Mouse (Mus musculus) midbrain, embryonic 15.5 days (tissue): Measurements from ENCODE around the gene Cit. TPM values are rescaled to one million over a fixed set of nuclear protein-coding genes. Genes with fewer than 3 reads are reported as not detected.
A peak's percentile ranks its signal among the peaks of the same experiment; 100 is the strongest.

Source experiments
- ATAC-seq: fragments of 200-750 bp; cut with Nextera tagmentation; replicated peaks from 2 replicates; pipeline ENCODE4 v1.8.0; 2017; ENCODE audit warnings: moderate TSS enrichment
- H3K27ac ChIP-seq: fragments of 300-500 bp; sonication (generic); 2 replicates; pipeline ENCODE4 v1.5.1; 2015; ENCODE audit warnings: mild to moderate bottlenecking, inconsistent platforms
- H3K27me3 ChIP-seq: fragments of 300-500 bp; sonication (generic); replicated peaks from 2 replicates; pipeline ENCODE4 v1.6.1; 2015; ENCODE audit warnings: inconsistent platforms
- H3K36me3 ChIP-seq: fragments of 300-500 bp; sonication (generic); replicated peaks from 2 replicates; pipeline ENCODE4 v1.6.1; 2015; ENCODE audit warnings: inconsistent platforms
- H3K4me1 ChIP-seq: fragments of 300-500 bp; sonication (generic); 2 replicates; pipeline ENCODE4 v1.6.1; 2015; ENCODE audit warnings: inconsistent platforms
- H3K4me2 ChIP-seq: fragments of 300-500 bp; sonication (generic); 2 replicates; pipeline ENCODE4 v1.6.1; 2015; ENCODE audit warnings: inconsistent platforms, mild to moderate bottlenecking, moderate library complexity
- H3K4me3 ChIP-seq: fragments of 300-500 bp; sonication (generic); 2 replicates; pipeline ENCODE4 v1.5.1; 2015; ENCODE audit warnings: mild to moderate bottlenecking, inconsistent platforms
- H3K9ac ChIP-seq: fragments of 300-500 bp; sonication (generic); 2 replicates; pipeline ENCODE4 v1.6.1; 2015; ENCODE audit warnings: mild to moderate bottlenecking, inconsistent platforms
- H3K9me3 ChIP-seq: fragments of 300-500 bp; sonication (generic); 2 replicates; pipeline ENCODE4 v1.6.1; 2016; ENCODE audit warnings: inconsistent platforms
- WGBS: fragments of 180-500 bp; shearing (Covaris S2); methylation state at CpG from one replicate; pipeline ENCODE4 v1.1.7; 2015; ENCODE audit warnings: mixed read lengths; 5-methylcytosine and 5-hydroxymethylcytosine counted together
- polyA plus RNA-seq: library from polyadenylated mRNA; unstranded; fragments of >200 nt; fragmentation: Nextera tagmentation; extraction: Ambion mirVana; gene quantifications from 2 replicates; pipeline ENCODE4 v1.2.1, GENCODE M21; 2015

Gene Cit
- polyA plus RNA-seq, 1 experiment from 2014 or later: 25.8 TPM

DNA sequence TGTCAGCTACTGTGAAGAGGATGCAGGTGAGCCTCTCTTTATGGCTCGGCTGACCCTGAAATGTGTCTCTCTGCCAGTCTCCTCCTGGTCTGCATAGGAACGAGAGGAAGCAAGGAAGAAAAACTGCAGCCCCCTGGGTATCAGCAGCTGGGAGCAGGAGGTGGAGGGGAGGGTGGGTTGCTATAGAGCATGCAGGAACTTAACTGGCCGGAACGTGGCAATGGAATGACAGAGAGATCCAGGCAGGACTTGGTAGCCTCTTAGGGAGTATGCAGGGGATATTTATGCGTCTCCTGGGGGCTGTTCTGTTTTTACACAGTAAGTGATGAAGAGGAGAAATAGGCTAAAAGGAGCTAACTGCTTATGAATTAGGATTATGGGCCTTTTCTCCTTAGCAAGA lies 48.7 kb downstream of the Cit start:
- Histone ChIP-seq H3K27ac (no peak overlapping the region), H3K4me1 (no peaks in the 10 kb centered on the region), H3K4me3 (no peak overlapping the region), H3K9ac (no peak overlapping the region), H3K4me2 (no peak overlapping the region), H3K27me3 (no peaks in the 10 kb centered on the region), H3K36me3 (no peaks in the 10 kb centered on the region), H3K9me3 (no peaks in the 10 kb centered on the region)
- ATAC-seq: no peak
- 74% methylated on average over 5 of the region's 5 CpGs for WGBS

DNA sequence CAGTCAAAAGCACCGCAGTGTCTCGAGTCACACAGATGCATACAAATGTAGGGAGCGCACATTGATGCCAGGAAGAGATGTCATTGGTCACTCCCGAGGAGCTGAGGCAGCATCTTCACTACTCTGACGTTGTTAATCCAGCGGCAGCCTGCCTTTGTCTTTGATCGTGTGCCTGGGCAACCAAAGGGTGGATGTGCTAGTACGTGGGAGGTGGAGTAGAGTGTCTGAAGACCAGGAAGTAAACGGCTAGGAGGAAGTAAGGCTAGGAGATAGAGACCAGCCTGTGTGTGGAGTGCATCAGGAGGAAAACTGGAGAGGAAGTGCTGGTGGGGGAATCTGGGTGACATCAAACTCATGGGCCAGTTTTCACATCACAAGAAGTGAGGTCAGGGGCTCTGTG lies 52.0 kb downstream of the Cit start:
- H3K27ac ChIP-seq: no peak overlapping the region
- H3K9ac ChIP-seq: no peak overlapping the region
- no peaks in the 10 kb centered on the region for H3K36me3 ChIP-seq
- no peak overlapping the region for H3K4me3 ChIP-seq
- no peaks in the 10 kb centered on the region for H3K4me1 ChIP-seq
- no peaks in the 10 kb centered on the region for H3K9me3 ChIP-seq
- no peaks in the 10 kb centered on the region for H3K27me3 ChIP-seq
- H3K4me2 ChIP-seq: no peak overlapping the region
- ATAC-seq: no peak
- WGBS: 62% methylated on average over 9 of the region's 9 CpGs

DNA sequence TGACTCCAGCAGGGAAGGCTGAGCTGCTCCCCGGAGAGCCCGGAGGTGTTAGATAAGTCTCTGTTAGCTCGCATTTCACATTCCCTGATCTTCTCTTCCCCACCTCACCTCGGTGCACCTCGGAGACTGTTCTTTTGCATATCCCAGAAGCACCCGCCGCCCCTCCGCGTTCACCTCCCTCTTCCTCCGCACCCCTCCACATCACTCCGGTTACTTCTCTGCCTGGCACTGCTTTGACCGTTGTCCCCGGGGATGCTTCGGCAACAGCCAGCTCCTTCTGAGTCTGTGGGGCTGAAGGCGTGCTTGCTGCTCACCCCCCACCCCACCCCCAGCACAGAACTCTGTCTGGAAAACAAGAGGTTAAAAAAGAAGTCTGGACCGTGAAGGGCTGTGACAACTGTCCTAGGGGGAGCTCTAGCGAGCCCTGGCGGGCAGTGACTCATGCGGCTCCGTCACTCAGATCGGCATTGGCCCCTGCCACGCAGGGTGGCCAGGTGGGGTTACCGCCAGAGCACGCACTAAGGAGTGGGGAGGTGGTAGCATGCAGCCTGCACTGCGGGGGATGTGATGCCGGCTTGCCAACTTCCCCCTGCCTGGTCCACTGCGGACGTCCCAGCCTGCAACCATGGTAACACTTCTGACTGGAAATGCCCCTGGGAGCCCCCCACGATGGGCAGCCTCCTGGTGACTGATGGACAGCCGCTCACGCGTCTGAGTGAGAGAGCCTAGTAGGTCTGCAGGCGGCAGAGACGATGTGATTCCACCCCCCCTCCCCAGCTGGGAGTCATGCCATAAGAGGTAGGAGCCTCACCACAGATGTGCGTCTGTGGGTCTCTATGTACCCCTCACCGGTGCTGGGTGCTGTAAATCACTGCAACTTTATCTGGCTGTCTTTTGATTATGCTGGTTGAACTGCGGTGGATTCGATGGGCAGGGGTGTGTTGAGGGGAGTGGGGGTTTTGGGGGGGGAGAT lies 62.2 kb downstream of the Cit start:
- Histone ChIP-seq H3K27ac (peak overlapping the region; percentile 71), H3K9ac (peak overlapping the region; percentile 47), H3K9me3 (no peaks in the 10 kb centered on the region), H3K4me1 (peaks cover 36% of the 10 kb centered on the region), H3K36me3 (no peaks in the 10 kb centered on the region), H3K4me3 (peak overlapping the region; percentile 48), H3K4me2 (peak overlapping the region; percentile 69), H3K27me3 (no peaks in the 10 kb centered on the region)
- 5% methylated on average over 38 of the region's 38 CpGs for WGBS
- peak; percentile 81 for ATAC-seq

GRCm38 (mm10) chr5:115908251-115908650 lies 63.2 kb downstream of the Cit start:
- no peaks in the 10 kb centered on the region for H3K36me3 ChIP-seq
- ATAC-seq: peak; percentile 68
- WGBS: 13% methylated on average over 10 of the region's 10 CpGs
- peaks cover 36% of the 10 kb centered on the region for H3K4me1 ChIP-seq
- no peaks in the 10 kb centered on the region for H3K27me3 ChIP-seq
- peak overlapping the region; percentile 48 for H3K4me3 ChIP-seq
- no peaks in the 10 kb centered on the region for H3K9me3 ChIP-seq
- peak overlapping the region; percentile 71 for H3K27ac ChIP-seq
- peak overlapping the region; percentile 69 for H3K4me2 ChIP-seq
- peak overlapping the region; percentile 47 for H3K9ac ChIP-seq

- no peaks in the 10 kb centered on the region for H3K27me3 ChIP-seq
- no peaks in the 10 kb centered on the region for H3K9me3 ChIP-seq
- 35% methylated on average over 12 of the region's 12 CpGs for WGBS
- peak overlapping the region; percentile 71 for H3K27ac ChIP-seq
- H3K4me1 ChIP-seq: peaks cover 36% of the 10 kb centered on the region
- H3K9ac ChIP-seq: peak overlapping the region; percentile 47
- H3K36me3 ChIP-seq: no peaks in the 10 kb centered on the region
- peak; percentile 54 for ATAC-seq
- H3K4me2 ChIP-seq: peak overlapping the region; percentile 69
- peak overlapping the region; percentile 48 for H3K4me3 ChIP-seq
Observed at GRCm38 (mm10) chr5:115908699-115909098, 63.6 kb downstream of the Cit start.

GRCm38 (mm10) chr5:115909106-115909505 lies 64.0 kb downstream of the Cit start:
- Histone ChIP-seq H3K36me3 (no peaks in the 10 kb centered on the region), H3K4me1 (peaks cover 36% of the 10 kb centered on the region), H3K9me3 (no peaks in the 10 kb centered on the region), H3K27ac (peak overlapping the region; percentile 71), H3K27me3 (no peaks in the 10 kb centered on the region), H3K4me2 (peak overlapping the region; percentile 69), H3K4me3 (peak overlapping the region; percentile 48), H3K9ac (peak overlapping the region; percentile 47)
- ATAC-seq: no peak
- WGBS: 62% methylated on average over 11 of the region's 11 CpGs

DNA sequence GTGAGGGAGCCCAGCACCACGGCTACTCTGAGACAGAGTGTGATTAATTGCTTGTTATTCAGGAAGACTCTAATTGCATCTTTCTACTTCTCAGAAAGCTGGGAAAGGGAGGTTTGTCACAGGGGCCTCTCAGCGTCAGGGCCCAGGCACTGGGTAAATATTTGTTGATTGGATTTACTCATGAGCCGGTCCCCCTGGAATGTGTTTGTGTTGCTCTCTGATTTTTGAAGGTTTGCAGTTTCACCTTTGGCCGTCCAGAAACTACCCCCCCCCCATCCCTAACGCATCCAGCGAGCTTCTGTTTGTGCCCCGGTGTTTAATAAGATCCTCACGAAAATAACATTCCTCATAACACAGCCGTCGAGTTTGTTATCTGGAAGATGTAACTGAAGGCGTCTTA lies 65.4 kb downstream of the Cit start:
- no peak for ATAC-seq
- peaks cover 36% of the 10 kb centered on the region for H3K4me1 ChIP-seq
- no peaks in the 10 kb centered on the region for H3K9me3 ChIP-seq
- no peak overlapping the region for H3K9ac ChIP-seq
- no peak overlapping the region for H3K4me3 ChIP-seq
- peak overlapping the region; percentile 69 for H3K4me2 ChIP-seq
- H3K36me3 ChIP-seq: no peaks in the 10 kb centered on the region
- H3K27me3 ChIP-seq: no peaks in the 10 kb centered on the region
- H3K27ac ChIP-seq: no peak overlapping the region
- 76% methylated on average over 11 of the region's 11 CpGs for WGBS

DNA sequence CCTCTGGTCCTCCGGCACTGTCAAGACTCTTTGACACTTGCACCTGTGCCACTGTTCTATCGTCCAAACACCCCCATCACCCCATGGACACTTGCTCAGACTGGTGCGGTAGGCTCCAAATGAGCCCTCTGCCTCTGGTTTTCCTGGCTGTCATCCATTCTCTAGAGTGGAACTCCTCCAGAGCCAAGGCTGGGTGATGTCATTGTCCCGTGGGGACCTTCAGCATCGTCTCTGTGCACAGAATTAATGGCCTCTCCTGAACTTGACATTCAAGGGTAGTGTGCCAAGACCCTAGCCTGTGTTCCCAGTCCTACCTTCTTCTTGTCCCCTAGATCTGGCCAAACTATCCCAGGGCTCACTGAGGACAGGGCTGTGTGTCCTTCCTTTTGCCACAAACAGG lies 70.4 kb downstream of the Cit start:
- no peak overlapping the region for H3K4me2 ChIP-seq
- ATAC-seq: no peak
- no peaks in the 10 kb centered on the region for H3K36me3 ChIP-seq
- H3K9me3 ChIP-seq: no peaks in the 10 kb centered on the region
- WGBS: 90% methylated on average over 5 of the region's 5 CpGs
- H3K4me1 ChIP-seq: no peaks in the 10 kb centered on the region
- no peak overlapping the region for H3K27ac ChIP-seq
- H3K4me3 ChIP-seq: no peak overlapping the region
- H3K9ac ChIP-seq: no peak overlapping the region
- H3K27me3 ChIP-seq: no peaks in the 10 kb centered on the region

DNA sequence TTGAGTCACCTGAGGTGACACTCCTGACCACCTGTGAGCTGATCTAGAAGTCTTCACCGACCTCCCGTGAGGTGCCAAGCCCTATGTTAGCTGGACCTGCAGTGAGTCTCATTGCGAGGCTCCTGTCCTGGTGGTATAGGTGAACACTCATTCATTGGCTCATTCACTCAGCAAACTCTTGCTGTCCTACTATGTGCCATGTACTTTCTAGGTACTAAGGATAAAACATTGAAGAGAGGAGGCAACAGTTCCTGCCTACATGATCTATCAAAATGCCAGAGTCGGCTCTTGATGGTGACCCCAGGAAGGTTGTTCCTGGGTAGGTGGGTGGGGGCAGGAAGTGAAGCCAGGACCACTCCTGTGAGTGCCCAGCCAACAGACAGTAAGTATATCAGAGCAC lies 72.9 kb downstream of the Cit start:
- H3K4me1 ChIP-seq: no peaks in the 10 kb centered on the region
- H3K36me3 ChIP-seq: no peaks in the 10 kb centered on the region
- H3K9ac ChIP-seq: no peak overlapping the region
- H3K27me3 ChIP-seq: no peaks in the 10 kb centered on the region
- H3K4me2 ChIP-seq: no peak overlapping the region
- 95% methylated on average over 4 of the region's 4 CpGs for WGBS
- H3K27ac ChIP-seq: no peak overlapping the region
- H3K9me3 ChIP-seq: no peaks in the 10 kb centered on the region
- H3K4me3 ChIP-seq: no peak overlapping the region
- no peak for ATAC-seq

DNA sequence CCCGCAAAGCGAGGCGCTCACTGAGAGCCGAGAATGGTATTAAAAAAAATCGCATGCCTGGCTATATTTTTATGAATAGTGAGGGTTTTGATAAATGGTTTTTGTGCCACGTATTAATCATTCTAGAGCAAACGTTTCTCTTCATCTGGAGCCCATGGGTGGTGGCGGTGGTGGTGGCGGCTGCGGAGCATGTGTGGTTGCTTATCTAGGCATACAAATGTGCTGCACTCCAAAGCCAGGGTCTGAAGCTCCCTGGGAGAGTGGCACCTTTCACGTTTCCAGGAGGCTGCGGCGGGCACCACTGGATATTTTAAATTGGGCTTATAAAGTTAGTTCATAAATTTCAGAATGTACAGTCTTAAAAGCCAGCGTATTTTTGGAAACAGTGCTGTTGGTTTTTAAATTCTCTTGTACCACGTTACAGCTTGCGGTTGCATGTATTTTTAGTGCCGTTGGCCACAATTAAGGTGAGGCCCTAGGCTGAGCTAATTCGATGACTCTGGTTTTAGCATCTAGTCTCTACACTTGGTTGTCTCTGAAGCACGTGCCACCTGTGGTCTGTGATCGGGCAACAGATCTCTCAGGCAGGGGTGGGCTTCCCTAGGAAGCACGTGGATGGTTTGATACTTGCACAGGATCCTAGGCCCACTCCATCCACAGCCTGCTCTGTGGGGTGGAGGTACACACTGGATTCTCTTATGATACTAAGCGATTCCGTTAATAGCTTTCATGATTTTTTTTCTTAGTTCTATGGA lies 73.7 kb downstream of the Cit start:
- H3K9ac ChIP-seq: no peak overlapping the region

GRCm38 (mm10) chr5:115921990-115922389 lies 76.9 kb downstream of the Cit start:
- H3K27me3 ChIP-seq: no peaks in the 10 kb centered on the region
- H3K36me3 ChIP-seq: no peaks in the 10 kb centered on the region
- WGBS: 70% methylated on average over 9 of the region's 9 CpGs
- ATAC-seq: no peak
- H3K4me1 ChIP-seq: no peaks in the 10 kb centered on the region
- H3K4me3 ChIP-seq: no peak overlapping the region
- no peak overlapping the region for H3K9ac ChIP-seq
- H3K9me3 ChIP-seq: no peaks in the 10 kb centered on the region
- H3K27ac ChIP-seq: no peak overlapping the region
- H3K4me2 ChIP-seq: no peak overlapping the region

More for the DNA sequence above, 73.7 kb downstream of the Cit start:
- no peak for ATAC-seq
- Histone ChIP-seq H3K4me3 (no peak overlapping the region), H3K27ac (no peak overlapping the region), H3K27me3 (no peaks in the 10 kb centered on the region), H3K4me2 (no peak overlapping the region), H3K36me3 (no peaks in the 10 kb centered on the region), H3K9me3 (no peaks in the 10 kb centered on the region), H3K4me1 (no peaks in the 10 kb centered on the region)
- 86% methylated on average over 23 of the region's 23 CpGs for WGBS

DNA sequence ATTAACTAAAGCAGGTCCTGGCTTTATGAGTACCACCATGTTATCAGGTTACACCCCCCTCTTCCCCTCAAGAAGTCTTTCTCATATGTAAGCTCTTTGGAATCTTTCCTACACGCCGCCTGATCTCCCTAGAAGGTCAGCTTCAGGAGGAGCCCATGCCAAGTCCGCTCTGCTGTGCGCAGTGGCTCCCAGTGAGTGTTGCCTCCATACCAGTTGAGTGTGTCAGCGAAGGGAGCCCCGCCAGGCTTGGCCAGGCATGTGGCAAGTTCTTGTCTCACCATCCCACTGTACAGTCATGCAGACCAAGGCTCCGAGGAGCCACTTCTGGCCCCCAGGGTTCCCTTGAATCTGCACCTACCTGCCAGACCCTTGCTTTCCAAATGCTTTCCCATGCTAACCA lies 79.9 kb downstream of the Cit start:
- no peaks in the 10 kb centered on the region for H3K9me3 ChIP-seq
- no peak for ATAC-seq
- no peak overlapping the region for H3K9ac ChIP-seq
- H3K4me1 ChIP-seq: no peaks in the 10 kb centered on the region
- H3K4me3 ChIP-seq: no peak overlapping the region
- H3K4me2 ChIP-seq: no peak overlapping the region
- peaks cover 3% of the 10 kb centered on the region; the same call in 1 of the 2 replicates for H3K36me3 ChIP-seq
- H3K27me3 ChIP-seq: no peaks in the 10 kb centered on the region
- H3K27ac ChIP-seq: no peak overlapping the region
- WGBS: 93% methylated on average over 7 of the region's 7 CpGs
